Comparison of ENCODE assay signal across 15 mouse cellular contexts in genomic region chr9:62613053-62613452, GRCm38 (mm10).
DNase-seq lines count a peak whose midpoint lies in the region; ATAC-seq and TF ChIP-seq lines count a peak whose summit lies in the region.
"Had no signal": no experiment of that assay in that cellular context is flagged by ENCODE, and none has a peak within 500 bp of the region (broad histone marks: within the 10 kb centered on the region; RNA-seq: fewer than 3 reads in every experiment).

No protein-coding gene starts in this region.

- H3K36me3 ChIP-seq in hindbrain, embryonic 10.5 days = no peaks in the 10 kb centered on the region
- no peaks in the 10 kb centered on the region for H3K36me3 ChIP-seq in hindbrain, embryonic 14.5 days (replicated peaks; ENCODE audit: control insufficient read depth, insufficient read depth)
- no peaks in the 10 kb centered on the region for H3K36me3 ChIP-seq in limb, embryonic 11.5 days (ENCODE audit: control insufficient read depth, insufficient read depth, low read length)
- H3K36me3 ChIP-seq in thymus, adult 2 months (ENCODE audit: control insufficient read depth, insufficient read depth, low read length) = no peaks in the 10 kb centered on the region

- DNase-seq in hindbrain, embryonic 10.5 days (ENCODE audit: low spot score) = peak; percentile 49
- DNase-seq in hindbrain, embryonic 14.5 days (ENCODE audit: low spot score) = no peak
- DNase-seq in Muller cell, postnatal 12 days (ENCODE audit: inconsistent ontology term) = peak; percentile 44
- DNase-seq in embryo, embryonic 9.5 days (ENCODE audit: extremely low spot score) = peak; percentile 29
- DNase-seq in limb, embryonic 11.5 days (ENCODE audit: low spot score) = no peak
- DNase-seq in thymus, postnatal 0 days (ENCODE audit: low spot score) = no peak
- no peak for DNase-seq in thymus, adult 2 months
- DNase-seq: B cell, adult 2 months; cerebellum, adult 18-20 months; heart, postnatal 36 days; kidney, adult 8-10 months; liver, postnatal 0 days; thymus, postnatal 14 days had no signal

- no peak overlapping the region for H3K4me3 ChIP-seq in hindbrain, embryonic 10.5 days
- H3K4me3 ChIP-seq in hindbrain, embryonic 14.5 days (replicated peaks; ENCODE audit: low read length) = no peak overlapping the region
- no peak overlapping the region for H3K4me3 ChIP-seq in limb, embryonic 11.5 days (ENCODE audit: low read depth, low read length)
- H3K4me3 ChIP-seq in thymus, adult 2 months (ENCODE audit: control insufficient read depth, insufficient read depth, low read length) = no peak overlapping the region
- H3K4me3 ChIP-seq: heart, adult 2 months had no signal

- no peak for TF ChIP-seq CTCF in thymus, adult 2 months (IDR thresholded peaks at IDR 0.05; ENCODE audit: borderline replicate concordance, control insufficient read depth, extremely low read depth, insufficient read depth, low read length, poor library complexity)

- no peak overlapping the region for H3K4me2 ChIP-seq in hindbrain, embryonic 14.5 days (replicated peaks)
- H3K4me2 ChIP-seq in limb, embryonic 11.5 days (ENCODE audit: low read depth, severe bottlenecking) = no peak overlapping the region

- TF ChIP-seq POLR2A in thymus, adult 2 months (IDR thresholded peaks at IDR 0.05; ENCODE audit: control insufficient read depth, extremely low read depth, insufficient read depth, low read length, poor library complexity) = no peak

- H3K27ac ChIP-seq in hindbrain, embryonic 10.5 days = peak overlapping the region; percentile 75
- H3K27ac ChIP-seq in hindbrain, embryonic 14.5 days = no peak overlapping the region
- H3K27ac ChIP-seq in limb, embryonic 11.5 days (replicated peaks; ENCODE audit: low read depth, low read length) = peak overlapping the region; percentile 50; the same call in 1 of the 2 replicates
- no peak overlapping the region for H3K27ac ChIP-seq in thymus, adult 2 months (ENCODE audit: control insufficient read depth, insufficient read depth, low read length)
- H3K27ac ChIP-seq: heart, adult 2 months had no signal

- H3K4me1 ChIP-seq in hindbrain, embryonic 10.5 days (replicated peaks) = peaks cover 42% of the 10 kb centered on the region
- H3K4me1 ChIP-seq in hindbrain, embryonic 14.5 days (replicated peaks; ENCODE audit: control insufficient read depth, insufficient read depth, low read length) = no peaks in the 10 kb centered on the region
- H3K4me1 ChIP-seq in limb, embryonic 11.5 days (ENCODE audit: control insufficient read depth, insufficient read depth, low read length) = peaks cover 13% of the 10 kb centered on the region
- no peaks in the 10 kb centered on the region for H3K4me1 ChIP-seq in thymus, adult 2 months (replicated peaks; ENCODE audit: control insufficient read depth, insufficient read depth, low read length)

- peaks cover 14% of the 10 kb centered on the region; the same call in 1 of the 2 replicates for H3K9me3 ChIP-seq in hindbrain, embryonic 10.5 days
- H3K9me3 ChIP-seq in hindbrain, embryonic 14.5 days (ENCODE audit: control insufficient read depth, low read length) = no peaks in the 10 kb centered on the region
- no peaks in the 10 kb centered on the region for H3K9me3 ChIP-seq in limb, embryonic 11.5 days (ENCODE audit: control insufficient read depth, low read length)

- no peaks in the 10 kb centered on the region for H3K27me3 ChIP-seq in hindbrain, embryonic 10.5 days (ENCODE audit: insufficient read depth, poor library complexity, severe bottlenecking)
- H3K27me3 ChIP-seq in hindbrain, embryonic 14.5 days (ENCODE audit: control insufficient read depth, insufficient read depth, low read length) = no peaks in the 10 kb centered on the region
- H3K27me3 ChIP-seq in limb, embryonic 11.5 days (ENCODE audit: control insufficient read depth, insufficient read depth, low read length) = no peaks in the 10 kb centered on the region
- no peaks in the 10 kb centered on the region for H3K27me3 ChIP-seq in thymus, adult 2 months (ENCODE audit: control insufficient read depth, insufficient read depth, low read length)

- 27% methylated on average over 2 of the region's 2 CpGs for WGBS in hindbrain, embryonic 10.5 days
- 22% methylated on average over 2 of the region's 2 CpGs for WGBS in hindbrain, embryonic 14.5 days
- WGBS in limb, embryonic 11.5 days = 51% methylated on average over 2 of the region's 2 CpGs
- WGBS in thymus, adult 2 months = 83% methylated on average over 2 of the region's 2 CpGs

- ATAC-seq in hindbrain, embryonic 14.5 days (ENCODE audit: low FRiP score) = no peak
- ATAC-seq in limb, embryonic 11.5 days (ENCODE audit: insufficient number of reproducible peaks, low FRiP score, low TSS enrichment, low read depth) = peak; percentile 39; the same call in 1 of the 2 replicates
- no peak for ATAC-seq in activated CD4-positive, CD25-positive, alpha-beta regulatory T cell, adult 4 months
- ATAC-seq: liver, postnatal 0 days had no signal

- H3K9ac ChIP-seq in hindbrain, embryonic 14.5 days = no peak overlapping the region
- H3K9ac ChIP-seq in limb, embryonic 11.5 days (ENCODE audit: low read length) = no peak overlapping the region
- H3K9ac ChIP-seq: liver, postnatal 0 days had no signal

Comparison
In these comparisons a context has a peak if more than half of its experiments do, and no peak if none do; other contexts are left out.
1. DNase-seq: peak in hindbrain, embryonic 10.5 days (single experiment), Muller cell, postnatal 12 days (single experiment) and embryo, embryonic 9.5 days (single experiment); none in hindbrain, embryonic 14.5 days (single experiment), limb, embryonic 11.5 days (single experiment), thymus, postnatal 0 days (single experiment) and thymus, adult 2 months (single experiment).
2. H3K27ac ChIP-seq: peak in hindbrain, embryonic 10.5 days (single experiment) and limb, embryonic 11.5 days (single experiment); none in hindbrain, embryonic 14.5 days (single experiment) and thymus, adult 2 months (single experiment).